Mouse (Mus musculus) heart, embryonic 10.5 days (tissue): ENCODE data around the gene Gm13275. TPM values are rescaled to one million over a fixed set of nuclear protein-coding genes. Genes with fewer than 3 reads are reported as not detected.
"Not testable (repeated sequence)": the region's sequence is repeated elsewhere in the genome, so short reads cannot be mapped to it uniquely, and the experiment has no call there.

ENCODE experiments used
- DNase-seq: peaks from one replicate; pipeline ENCODE4 v3.0.0-alpha.2; 2017; ENCODE audit warnings: low spot score
- H3K27ac ChIP-seq: fragments of 300-500 bp; sonication (generic); 2 replicates; pipeline ENCODE4 v1.5.1; 2016; ENCODE audit warnings: mild to moderate bottlenecking
- H3K27me3 ChIP-seq: fragments of 300-500 bp; sonication (generic); 2 replicates; pipeline ENCODE4 v1.6.1; 2016; ENCODE audit warnings: mild to moderate bottlenecking; ENCODE audit not compliant: poor library complexity, insufficient read depth, severe bottlenecking
- H3K36me3 ChIP-seq: fragments of 300-500 bp; sonication (generic); 2 replicates; pipeline ENCODE4 v1.6.1; 2016; ENCODE audit warnings: mild to moderate bottlenecking, moderate library complexity
- H3K4me1 ChIP-seq: fragments of 300-500 bp; sonication (generic); 2 replicates; pipeline ENCODE4 v1.6.1; 2016; ENCODE audit warnings: mild to moderate bottlenecking
- H3K4me3 ChIP-seq: fragments of 300-500 bp; sonication (generic); 2 replicates; pipeline ENCODE4 v1.5.1; 2016; ENCODE audit warnings: mild to moderate bottlenecking, moderate library complexity
- H3K9me3 ChIP-seq: fragments of 300-500 bp; sonication (generic); 2 replicates; pipeline ENCODE4 v1.6.1; 2016; ENCODE audit warnings: mild to moderate bottlenecking, moderate library complexity
- WGBS: fragments of 180-500 bp; shearing (Covaris S2); methylation state at CpG from one replicate; pipeline ENCODE4 v1.1.7; 2016; 5-methylcytosine and 5-hydroxymethylcytosine counted together
- polyA plus RNA-seq: library from polyadenylated mRNA; unstranded; fragments of >200 nt; fragmentation: Nextera tagmentation; extraction: Ambion mirVana; gene quantifications from 2 replicates; pipeline ENCODE4 v1.2.1, GENCODE M21; 2016

The Gm13275 gene
- polyA plus RNA-seq, 1 experiment from 2014 or later, result not detected

DNA sequence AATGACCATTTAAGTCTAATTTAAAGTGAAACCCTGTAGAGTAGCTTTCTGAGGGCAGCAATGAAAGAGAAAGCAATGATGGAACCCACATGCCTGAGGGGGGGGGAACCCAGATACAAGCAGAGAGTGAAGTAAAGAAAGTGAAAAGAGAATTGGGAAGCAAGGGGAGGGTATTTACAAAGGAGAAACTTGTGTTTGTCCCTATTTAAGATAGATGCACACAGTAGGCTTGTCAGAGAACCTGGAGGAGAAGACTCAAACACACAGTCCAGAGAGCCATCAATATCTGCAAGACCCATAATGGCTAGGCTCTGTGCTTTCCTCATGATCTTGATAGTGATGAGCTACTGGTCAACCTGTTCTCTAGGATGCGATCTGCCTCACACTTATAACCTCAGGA lies 25.4 kb downstream of the Gm13275 start, which contains the start of gene Ifna11:
Gene Ifna11, plus strand, starts transcription at position 301 of the 400 bp plus-strand sequence.
- Histone ChIP-seq H3K27ac (no peak within 1 kb of the TSS), H3K27me3 (no peaks in the 10 kb centered on the region), H3K4me3 (no peak within 1 kb of the TSS), H3K36me3 (no peaks in the 10 kb centered on the region), H3K9me3 (no peaks in the 10 kb centered on the region), H3K4me1 (no peaks in the 10 kb centered on the region)
- 64% methylated on average over 1 of the region's 1 CpGs for WGBS
- DNase-seq, result no peak

GRCm38 (mm10) chr4:88822995-88823394 lies 28.7 kb downstream of the Gm13275 start:
- Histone ChIP-seq H3K4me3 (no peak overlapping the region), H3K27ac (no peak overlapping the region), H3K36me3 (no peaks in the 10 kb centered on the region), H3K27me3 (no peaks in the 10 kb centered on the region), H3K9me3 (no peaks in the 10 kb centered on the region), H3K4me1 (no peaks in the 10 kb centered on the region)
- WGBS, result 26% methylated on average over 4 of the region's 4 CpGs
- no peak for DNase-seq

GRCm38 (mm10) chr4:88827116-88827515 lies 32.8 kb downstream of the Gm13275 start, which contains the start of gene Ifna6:
TSS of gene Ifna6 (plus strand) at chr4:88827416.
- H3K36me3 ChIP-seq, DNase-seq, H3K4me1 ChIP-seq, H3K27ac ChIP-seq, H3K27me3 ChIP-seq, H3K4me3 ChIP-seq, H3K9me3 ChIP-seq: not testable (repeated sequence)

GRCm38 (mm10) chr4:88830523-88830922 lies 36.2 kb downstream of the Gm13275 start:
- Histone ChIP-seq H3K4me1 (no peaks in the 10 kb centered on the region), H3K27me3 (no peaks in the 10 kb centered on the region), H3K27ac (no peak overlapping the region), H3K4me3 (no peak overlapping the region), H3K9me3 (no peaks in the 10 kb centered on the region), H3K36me3 (no peaks in the 10 kb centered on the region)
- no peak for DNase-seq
- 15% methylated on average over 4 of the region's 4 CpGs for WGBS

GRCm38 (mm10) chr4:88835225-88835624 lies 40.9 kb downstream of the Gm13275 start, which contains the start of gene Ifna5:
TSS of gene Ifna5 (plus strand) at chr4:88835525.
- H3K27me3 ChIP-seq, H3K27ac ChIP-seq, H3K9me3 ChIP-seq, H3K4me3 ChIP-seq, DNase-seq, H3K4me1 ChIP-seq, H3K36me3 ChIP-seq: not testable (repeated sequence)
- WGBS, result 81% methylated on average over 1 of the region's 1 CpGs

DNA sequence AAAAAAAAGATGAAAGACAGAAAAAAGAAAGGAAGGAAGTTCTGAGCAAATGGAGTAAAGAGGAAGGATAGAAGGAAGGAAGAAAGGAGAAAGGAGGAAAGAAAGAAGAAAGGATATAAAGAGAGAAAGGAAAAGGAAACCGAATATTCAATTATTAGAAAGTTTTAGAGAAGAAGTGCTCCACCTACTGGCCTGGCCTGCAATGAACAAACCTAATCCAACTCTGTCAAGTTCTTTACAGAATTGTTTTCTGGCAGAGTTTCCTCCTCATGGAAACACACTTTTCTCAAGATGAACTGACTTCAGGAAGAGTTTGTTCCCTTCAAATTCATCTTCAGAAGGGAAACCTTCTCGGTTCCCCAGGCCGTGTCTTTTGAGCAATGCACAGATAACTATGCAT lies 44.5 kb downstream of the Gm13275 start:
- no peak for DNase-seq
- no peaks in the 10 kb centered on the region for H3K4me1 ChIP-seq
- no peaks in the 10 kb centered on the region for H3K9me3 ChIP-seq
- H3K27ac ChIP-seq, result no peak overlapping the region
- no peaks in the 10 kb centered on the region for H3K36me3 ChIP-seq
- no peak overlapping the region for H3K4me3 ChIP-seq
- WGBS, result 42% methylated on average over 3 of the region's 3 CpGs
- H3K27me3 ChIP-seq, result no peaks in the 10 kb centered on the region

DNA sequence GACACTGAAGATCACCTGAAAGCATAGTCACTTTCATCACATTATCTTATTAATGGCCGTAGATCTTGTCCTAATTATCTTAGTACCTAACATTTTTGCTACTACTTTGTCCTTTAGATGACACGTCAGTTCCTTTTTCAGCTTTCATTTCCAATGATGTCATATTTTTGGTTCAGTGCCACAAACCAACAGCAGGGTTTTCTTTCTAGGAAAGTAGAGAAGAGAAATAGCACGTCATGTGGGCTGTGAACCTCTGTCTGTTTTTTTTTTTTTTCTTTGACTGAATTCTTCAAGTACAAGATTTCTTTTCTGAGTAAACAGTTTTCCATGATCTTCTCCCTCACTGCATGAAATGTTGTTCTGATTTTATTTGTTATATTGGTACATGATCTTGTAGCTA lies 45.8 kb downstream of the Gm13275 start:
- H3K4me3 ChIP-seq, result no peak overlapping the region
- no peaks in the 10 kb centered on the region for H3K4me1 ChIP-seq
- H3K9me3 ChIP-seq, result no peaks in the 10 kb centered on the region
- no peak overlapping the region for H3K27ac ChIP-seq
- 83% methylated on average over 3 of the region's 3 CpGs for WGBS
- no peaks in the 10 kb centered on the region for H3K27me3 ChIP-seq
- no peaks in the 10 kb centered on the region for H3K36me3 ChIP-seq
- no peak for DNase-seq

GRCm38 (mm10) chr4:88841438-88841911 lies 47.2 kb downstream of the Gm13275 start, which contains the start of gene Ifna4:
TSS of gene Ifna4 (plus strand) at chr4:88841861.
- no peaks in the 10 kb centered on the region for H3K9me3 ChIP-seq
- 41% methylated on average over 2 of the region's 2 CpGs for WGBS
- no peak within 1 kb of the TSS for H3K4me3 ChIP-seq
- H3K36me3 ChIP-seq, result no peaks in the 10 kb centered on the region
- H3K4me1 ChIP-seq, result no peaks in the 10 kb centered on the region
- no peaks in the 10 kb centered on the region for H3K27me3 ChIP-seq
- no peak for DNase-seq
- H3K27ac ChIP-seq, result no peak within 1 kb of the TSS

Other genes with a start within 250 kb of the Gm13275 start
- gene Ifna15, start 236.2 kb upstream of the Gm13275 start, polyA plus RNA-seq, result not detected in 2 replicates
- not detected in 2 replicates for gene Ifna14, start 222.7 kb upstream of the Gm13275 start, polyA plus RNA-seq
- gene Ifna9, start 202.1 kb upstream of the Gm13275 start, polyA plus RNA-seq, result not detected in 2 replicates
- gene Ifna12, start 191.1 kb upstream of the Gm13275 start, polyA plus RNA-seq, result not detected in 2 replicates
- not detected in 2 replicates for gene C87499, start 160.1 kb upstream of the Gm13275 start, polyA plus RNA-seq
- not detected in 2 replicates for gene Ifna13, start 150.0 kb upstream of the Gm13275 start, polyA plus RNA-seq
- not detected in 2 replicates for gene Ifna16, start 117.6 kb upstream of the Gm13275 start, polyA plus RNA-seq
- gene Ifna2, start 110.6 kb upstream of the Gm13275 start, polyA plus RNA-seq, result not detected in 2 replicates
- gene Ifnab, start 103.1 kb upstream of the Gm13275 start, polyA plus RNA-seq, result not detected in 2 replicates
- gene Gm26566, start 72.7 kb upstream of the Gm13275 start, polyA plus RNA-seq, result 1.1 and 1.2 TPM in 2 replicates
- gene Klhl9, start 72.0 kb upstream of the Gm13275 start, polyA plus RNA-seq, result 83.9 and 88.7 TPM in 2 replicates
- 0.30 TPM in 1 of 2 replicates, not detected in the other for gene Gm13271, start 39.6 kb upstream of the Gm13275 start, polyA plus RNA-seq
- gene Gm13283, start 34.4 kb upstream of the Gm13275 start, polyA plus RNA-seq, result 0.28 and 0.36 TPM in 2 replicates
- gene Gm13290, start 20.7 kb upstream of the Gm13275 start, polyA plus RNA-seq, result not detected in 2 replicates
- not detected in 2 replicates for gene Gm13289, start 17.6 kb upstream of the Gm13275 start, polyA plus RNA-seq
- gene Gm13272, start 14.6 kb upstream of the Gm13275 start, polyA plus RNA-seq, result not detected in 2 replicates
- 0.21 TPM in 1 of 2 replicates, not detected in the other for gene Ifnz, start 12.4 kb upstream of the Gm13275 start, polyA plus RNA-seq
- not detected in 2 replicates for gene Gm13276, start 8.8 kb upstream of the Gm13275 start, polyA plus RNA-seq
- not detected in 2 replicates for gene Gm13277, start 5.9 kb upstream of the Gm13275 start, polyA plus RNA-seq
- not detected in 2 replicates for gene Gm13278, start 2.9 kb upstream of the Gm13275 start, polyA plus RNA-seq
- not detected in 2 replicates for gene Gm13279, start 2.9 kb downstream of the Gm13275 start, polyA plus RNA-seq
- gene Gm13285, start 5.2 kb downstream of the Gm13275 start, polyA plus RNA-seq, result 0.34 and 0.79 TPM in 2 replicates
- not detected in 2 replicates for gene Gm13287, start 8.8 kb downstream of the Gm13275 start, polyA plus RNA-seq
- gene Gm13288, start 11.0 kb downstream of the Gm13275 start, polyA plus RNA-seq, result not detected in 2 replicates
- gene Ifna7, start 21.7 kb downstream of the Gm13275 start, polyA plus RNA-seq, result not detected in 2 replicates
- not detected in 2 replicates for gene Ifna11, start 25.5 kb downstream of the Gm13275 start, polyA plus RNA-seq
- gene Ifna6, start 32.9 kb downstream of the Gm13275 start, polyA plus RNA-seq, result not detected in 2 replicates
- not detected in 2 replicates for gene Ifna5, start 41.0 kb downstream of the Gm13275 start, polyA plus RNA-seq
- not detected in 2 replicates for gene Ifna4, start 47.4 kb downstream of the Gm13275 start, polyA plus RNA-seq
- gene Ifna1, start 55.6 kb downstream of the Gm13275 start, polyA plus RNA-seq, result not detected in 2 replicates
- not detected in 2 replicates for gene Ifne, start 85.7 kb downstream of the Gm13275 start, polyA plus RNA-seq